Mouse (Mus musculus): Measurements from ENCODE around the gene Usb1. TPM values are rescaled to one million over a fixed set of nuclear protein-coding genes. Genes with fewer than 3 reads are reported as not detected.

Gene Usb1
- polyA plus RNA-seq, 1 experiment: 30.5 TPM

- DNase-seq (ENCODE audit: low read depth): no peak
Observed at GRCm38 (mm10) chr8:95336363-95336762, 4.3 kb downstream of the Usb1 start.

- DNase-seq (ENCODE audit: low read depth): no peak
Observed at GRCm38 (mm10) chr8:95341721-95342120, 9.6 kb downstream of the Usb1 start.

GRCm38 (mm10) chr8:95344668-95345067 lies 12.6 kb downstream of the Usb1 start:
- no peak for DNase-seq (ENCODE audit: low read depth)

- no peak for DNase-seq (ENCODE audit: low read depth)
Observed at GRCm38 (mm10) chr8:95346643-95347545, 14.8 kb downstream of the Usb1 start.

GRCm38 (mm10) chr8:95348356-95348755 lies 16.3 kb downstream of the Usb1 start:
- no peak for DNase-seq (ENCODE audit: low read depth)

- no peak for DNase-seq (ENCODE audit: low read depth)
Observed at GRCm38 (mm10) chr8:95348811-95349630, 16.9 kb downstream of the Usb1 start.

GRCm38 (mm10) chr8:95351461-95351860 lies 19.4 kb downstream of the Usb1 start:
- DNase-seq (ENCODE audit: low read depth): no peak

GRCm38 (mm10) chr8:95352151-95352870 lies 20.2 kb downstream of the Usb1 start, which contains the start of gene Mmp15:
Mmp15 (plus strand) TSS chr8:95352268.
- DNase-seq (ENCODE audit: low read depth): no peak

GRCm38 (mm10) chr8:95352871-95353866 lies 21.1 kb downstream of the Usb1 start:
- no peak for DNase-seq (ENCODE audit: low read depth)

GRCm38 (mm10) chr8:95354606-95355005 lies 22.5 kb downstream of the Usb1 start:
- no peak for DNase-seq (ENCODE audit: low read depth)

GRCm38 (mm10) chr8:95358550-95359411 lies 26.7 kb downstream of the Usb1 start:
- no peak for DNase-seq (ENCODE audit: low read depth)

GRCm38 (mm10) chr8:95360181-95361015 lies 28.3 kb downstream of the Usb1 start:
- no peak for DNase-seq (ENCODE audit: low read depth)

- DNase-seq (ENCODE audit: low read depth): no peak
Observed at GRCm38 (mm10) chr8:95361016-95361341, 28.9 kb downstream of the Usb1 start.

- DNase-seq (ENCODE audit: low read depth): no peak
Observed at GRCm38 (mm10) chr8:95362272-95362671, 30.2 kb downstream of the Usb1 start.

GRCm38 (mm10) chr8:95363849-95364248 lies 31.8 kb downstream of the Usb1 start:
- no peak for DNase-seq (ENCODE audit: low read depth)

GRCm38 (mm10) chr8:95369581-95370326 lies 37.7 kb downstream of the Usb1 start:
- DNase-seq (ENCODE audit: low read depth): no peak

- no peak for DNase-seq (ENCODE audit: low read depth)
Observed at GRCm38 (mm10) chr8:95373389-95374002, 41.4 kb downstream of the Usb1 start.

- DNase-seq (ENCODE audit: low read depth): no peak
Observed at GRCm38 (mm10) chr8:95374429-95374828, 42.3 kb downstream of the Usb1 start.

Data from gonadal fat pad, adult 2 months (tissue).